8 mouse cellular contexts compared by ENCODE assay signal in genomic region chr9:63968592-63968991, GRCm38 (mm10). TPM values are rescaled to one million over a fixed set of nuclear protein-coding genes. Genes with fewer than 3 reads are reported as not detected.
A peak's percentile ranks its signal among the peaks of the same experiment; 100 is the strongest.
DNase-seq lines count a peak whose midpoint lies in the region; ATAC-seq lines count a peak whose summit lies in the region.

No protein-coding gene starts in this region.

- 80% methylated on average over 9 of the region's 9 CpGs for WGBS in midbrain, embryonic 13.5 days
- 68% methylated on average over 9 of the region's 9 CpGs for WGBS in midbrain, embryonic 15.5 days
- 44% methylated on average over 9 of the region's 9 CpGs for WGBS in intestine, embryonic 15.5 days
- 77% methylated on average over 9 of the region's 9 CpGs for WGBS in limb, embryonic 11.5 days

- H3K4me2 ChIP-seq in midbrain, embryonic 13.5 days (replicated peaks) = no peak overlapping the region
- H3K4me2 ChIP-seq in midbrain, embryonic 15.5 days = no peak overlapping the region
- no peak overlapping the region for H3K4me2 ChIP-seq in intestine, embryonic 15.5 days (replicated peaks)
- no peak overlapping the region for H3K4me2 ChIP-seq in limb, embryonic 11.5 days (ENCODE audit: low read depth, severe bottlenecking)

- H3K9me3 ChIP-seq in midbrain, embryonic 13.5 days = no peaks in the 10 kb centered on the region
- H3K9me3 ChIP-seq in midbrain, embryonic 15.5 days = no peaks in the 10 kb centered on the region
- no peaks in the 10 kb centered on the region for H3K9me3 ChIP-seq in intestine, embryonic 15.5 days
- no peaks in the 10 kb centered on the region for H3K9me3 ChIP-seq in limb, embryonic 11.5 days (ENCODE audit: control insufficient read depth, low read length)

- H3K9ac ChIP-seq in midbrain, embryonic 13.5 days (replicated peaks) = no peak overlapping the region
- H3K9ac ChIP-seq in midbrain, embryonic 15.5 days = no peak overlapping the region
- no peak overlapping the region for H3K9ac ChIP-seq in intestine, embryonic 15.5 days
- H3K9ac ChIP-seq in limb, embryonic 11.5 days (ENCODE audit: low read length) = no peak overlapping the region

- DNase-seq in cerebellum, postnatal 25 days = peak; percentile 86 to 95
- peak; percentile 79 to 91 for DNase-seq in gastrocnemius, postnatal 4 days (ENCODE audit: low spot score in 2 of 2)
- no peak for DNase-seq in limb, embryonic 11.5 days (ENCODE audit: low spot score)
- DNase-seq in right cerebral cortex, postnatal 10 days (ENCODE audit: low spot score in 2 of 2) = peak; percentile 85 to 87
- DNase-seq in thymus, postnatal 4 days = no peak

- ATAC-seq in midbrain, embryonic 13.5 days = peak; percentile 43; the same call in 1 of the 2 replicates
- no peak; the same call in 1 of the 2 replicates for ATAC-seq in midbrain, embryonic 15.5 days (replicated peaks)
- peak; percentile 27 for ATAC-seq in intestine, embryonic 15.5 days
- no peak for ATAC-seq in limb, embryonic 11.5 days (ENCODE audit: insufficient number of reproducible peaks, low FRiP score, low TSS enrichment, low read depth)

- no peaks in the 10 kb centered on the region for H3K36me3 ChIP-seq in midbrain, embryonic 13.5 days
- no peaks in the 10 kb centered on the region for H3K36me3 ChIP-seq in midbrain, embryonic 15.5 days (replicated peaks)
- no peaks in the 10 kb centered on the region for H3K36me3 ChIP-seq in intestine, embryonic 15.5 days
- no peaks in the 10 kb centered on the region for H3K36me3 ChIP-seq in limb, embryonic 11.5 days (ENCODE audit: control insufficient read depth, insufficient read depth, low read length)

- H3K27me3 ChIP-seq in midbrain, embryonic 13.5 days = no peaks in the 10 kb centered on the region
- H3K27me3 ChIP-seq in midbrain, embryonic 15.5 days (replicated peaks) = no peaks in the 10 kb centered on the region
- H3K27me3 ChIP-seq in intestine, embryonic 15.5 days (replicated peaks) = no peaks in the 10 kb centered on the region
- H3K27me3 ChIP-seq in limb, embryonic 11.5 days (ENCODE audit: control insufficient read depth, insufficient read depth, low read length) = no peaks in the 10 kb centered on the region

- no peak overlapping the region for H3K4me3 ChIP-seq in midbrain, embryonic 13.5 days (replicated peaks)
- H3K4me3 ChIP-seq in midbrain, embryonic 15.5 days = no peak overlapping the region
- no peak overlapping the region for H3K4me3 ChIP-seq in intestine, embryonic 15.5 days (replicated peaks)
- no peak overlapping the region for H3K4me3 ChIP-seq in limb, embryonic 11.5 days (ENCODE audit: low read depth, low read length)

- peak overlapping the region; percentile 54 for H3K27ac ChIP-seq in midbrain, embryonic 13.5 days
- H3K27ac ChIP-seq in midbrain, embryonic 15.5 days = no peak overlapping the region; the same call in 1 of the 2 replicates
- H3K27ac ChIP-seq in intestine, embryonic 15.5 days = peak overlapping the region; percentile 90
- H3K27ac ChIP-seq in limb, embryonic 11.5 days (replicated peaks; ENCODE audit: low read depth, low read length) = 0 out of 2 replicates have a peak overlapping the region, but pooled peaks have one; percentile 14

- H3K4me1 ChIP-seq in midbrain, embryonic 13.5 days (replicated peaks) = peaks cover 33% of the 10 kb centered on the region
- H3K4me1 ChIP-seq in midbrain, embryonic 15.5 days = peaks cover 11% of the 10 kb centered on the region; the same call in 1 of the 2 replicates
- H3K4me1 ChIP-seq in intestine, embryonic 15.5 days (replicated peaks) = peaks cover 84% of the 10 kb centered on the region
- H3K4me1 ChIP-seq in limb, embryonic 11.5 days (ENCODE audit: control insufficient read depth, insufficient read depth, low read length) = peaks cover 47% of the 10 kb centered on the region

RNA-seq across cellular contexts. Expression of gene Smad6, which starts 53.3 kb away (rescaled TPM):
- polyA plus RNA-seq in midbrain, embryonic 13.5 days (2015; fragmentation: Nextera tagmentation; extraction: Ambion mirVana) = 1.2 and 2.4 TPM in 2 replicates
- 1.5 and 1.9 TPM in 2 replicates for polyA plus RNA-seq in midbrain, embryonic 15.5 days (2015; fragmentation: Nextera tagmentation; extraction: Ambion mirVana)
- 1 to 10 TPM; 5.6 to 7.2 TPM for total RNA-seq in gastrocnemius, postnatal 4 days (2021)
- 11.9 and 13.0 TPM in 2 replicates for polyA plus RNA-seq in intestine, embryonic 15.5 days (2015; fragmentation: Nextera tagmentation; extraction: Ambion mirVana)
- polyA plus RNA-seq in limb, embryonic 11.5 days (2014; fragmentation: Nextera tagmentation; extraction: Ambion mirVana) = 10.1 and 12.3 TPM in 2 replicates

Comparison
In these comparisons a context has a peak if more than half of its experiments do, and no peak if none do; other contexts are left out.
1. ATAC-seq: peak in midbrain, embryonic 13.5 days (single experiment) and intestine, embryonic 15.5 days (single experiment); none in midbrain, embryonic 15.5 days (single experiment) and limb, embryonic 11.5 days (single experiment).
2. DNase-seq: peak in cerebellum, postnatal 25 days (2 of 2), gastrocnemius, postnatal 4 days (2 of 2) and right cerebral cortex, postnatal 10 days (2 of 2); none in limb, embryonic 11.5 days (single experiment) and thymus, postnatal 4 days (single experiment).